Mouse (Mus musculus) embryonic fibroblast, embryonic 13.5 days (primary cell): ENCODE measurements around the gene Ager.
A peak's percentile ranks its signal among the peaks of the same experiment; 100 is the strongest.

ENCODE experiments used
- CTCF ChIP-seq: IDR thresholded peaks from 2 replicates; pipeline ENCODE4 v1.5.1; 2011; ENCODE audit warnings: mild to moderate bottlenecking, control low read depth, low read length, moderate library complexity, borderline replicate concordance; ENCODE audit not compliant: insufficient read depth
- POLR2A ChIP-seq: IDR thresholded peaks from 2 replicates; pipeline ENCODE4 v1.6.1; 2011; ENCODE audit warnings: low read depth, mild to moderate bottlenecking, control low read depth, low read length, moderate library complexity

DNA sequence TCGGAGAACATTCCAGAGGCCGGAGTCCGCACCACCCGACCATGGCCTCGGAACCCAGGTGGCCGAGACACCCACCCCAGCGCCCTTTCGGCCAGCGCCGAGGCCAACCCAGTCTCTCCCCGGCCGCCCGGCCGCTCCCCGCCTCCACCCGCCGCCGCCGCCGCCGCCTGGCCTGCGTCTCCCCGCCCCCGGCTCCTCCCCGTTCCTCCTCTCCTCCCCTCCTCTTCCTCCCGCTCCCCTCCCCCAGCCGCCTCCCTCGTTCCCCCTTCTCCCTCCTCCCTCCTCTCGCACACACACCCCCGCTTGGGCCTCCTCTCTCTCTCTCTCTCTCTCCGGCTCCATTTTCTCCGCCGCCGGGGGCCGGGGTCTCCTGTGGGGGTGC lies 5.7 kb upstream of the Ager start:
- TF ChIP-seq CTCF: no peak
- peak; percentile 81 for TF ChIP-seq POLR2A
